Mouse (Mus musculus) effector memory CD4-positive, alpha-beta T cell, adult 7 months (primary cell): ENCODE data around the gene Wfdc9. TPM values are rescaled to one million over a fixed set of nuclear protein-coding genes. Genes with fewer than 3 reads are reported as not detected.

Experiments
- polyA plus RNA-seq: library from polyadenylated mRNA; unstranded; fragments of 100-300 nt; shearing (Covaris generic); gene quantifications from one replicate; pipeline ENCODE4 v1.2.1, GENCODE M21; 2017

The Wfdc9 gene
- polyA plus RNA-seq = not detected

GRCm38 (mm10) chr2:164656483-164656882 is at the start of gene Wfdc9:
Gene Wfdc9 (minus strand): TSS chr2:164656583.

GRCm38 (mm10) chr2:164698201-164698600 is 41.8 kb upstream of the Wfdc9 start, which contains the start of gene Spint4:
Gene Spint4 (plus strand): TSS chr2:164698501.

DNA sequence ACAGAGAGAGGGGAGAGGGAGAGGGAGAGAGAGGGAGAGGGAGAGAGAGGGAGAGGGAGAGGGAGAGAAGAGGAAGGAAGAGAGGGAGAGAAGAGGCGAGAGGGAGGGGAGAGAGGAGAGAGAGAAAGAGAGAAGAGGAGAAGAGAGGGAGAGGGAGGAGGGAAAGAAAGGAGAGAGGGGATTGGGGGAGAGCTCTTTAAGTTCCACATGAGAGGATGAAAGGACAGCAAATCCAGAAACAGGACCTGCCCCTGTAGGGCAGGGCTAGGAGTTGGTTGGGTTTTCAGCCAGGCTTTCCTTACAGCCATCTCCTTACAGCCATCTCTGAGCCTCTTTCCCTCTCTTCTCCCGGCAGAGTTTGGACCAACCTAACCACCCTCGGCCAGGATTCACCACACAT is 28.4 kb upstream of the Wfdc9 start, which contains the start of gene Wfdc13:
Wfdc13 (plus strand) TSS at position 301 of the 400 bp plus-strand sequence.

DNA sequence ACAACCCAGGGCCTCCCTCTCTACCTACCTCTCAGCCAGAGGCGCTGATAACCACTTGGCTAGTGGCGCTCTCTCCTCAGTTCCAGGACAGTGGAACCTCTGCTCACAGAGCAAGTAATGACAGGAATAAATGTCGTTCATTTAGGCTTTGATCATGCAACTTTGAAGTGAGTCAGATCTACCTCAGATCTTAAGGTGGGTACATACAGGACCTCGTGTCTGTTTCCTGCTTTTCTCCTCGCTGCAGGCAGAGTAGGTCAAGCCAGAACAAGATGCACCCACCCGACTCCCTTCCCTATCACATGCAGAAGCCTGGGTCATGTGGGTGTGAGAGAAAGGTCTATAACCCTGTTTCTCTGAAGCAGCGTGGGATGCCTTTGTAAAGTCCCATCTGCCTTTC is 17.6 kb upstream of the Wfdc9 start, which contains the start of gene Wfdc11:
Wfdc11 (minus strand) TSS at position 101 of the 400 bp plus-strand sequence.

GRCm38 (mm10) chr2:164655858-164656257 is 525 bp downstream of the Wfdc9 start, which contains the start of gene Wfdc10:
Gene Wfdc10 (plus strand): TSS chr2:164656046.

DNA sequence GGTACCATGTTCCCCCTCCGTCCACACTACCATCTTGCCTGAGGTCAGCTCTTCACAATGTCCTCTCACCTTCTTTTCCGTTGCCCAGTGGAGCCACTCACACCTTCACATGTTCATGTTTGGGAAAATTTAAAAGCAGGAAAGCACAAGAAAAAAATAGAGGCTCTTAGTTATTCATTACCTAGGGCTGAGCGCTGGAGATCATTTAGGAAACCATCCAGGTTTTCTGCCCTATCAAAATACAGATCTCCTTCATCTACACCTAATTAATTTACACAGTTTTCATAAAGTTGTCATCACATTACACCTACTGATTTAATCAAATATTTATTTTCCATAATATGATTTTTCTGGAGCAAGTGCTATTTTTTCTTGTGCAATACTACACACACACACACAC is 17.7 kb downstream of the Wfdc9 start, which contains the start of gene Wfdc16:
Wfdc16 (minus strand) TSS at position 101 of the 400 bp plus-strand sequence.

DNA sequence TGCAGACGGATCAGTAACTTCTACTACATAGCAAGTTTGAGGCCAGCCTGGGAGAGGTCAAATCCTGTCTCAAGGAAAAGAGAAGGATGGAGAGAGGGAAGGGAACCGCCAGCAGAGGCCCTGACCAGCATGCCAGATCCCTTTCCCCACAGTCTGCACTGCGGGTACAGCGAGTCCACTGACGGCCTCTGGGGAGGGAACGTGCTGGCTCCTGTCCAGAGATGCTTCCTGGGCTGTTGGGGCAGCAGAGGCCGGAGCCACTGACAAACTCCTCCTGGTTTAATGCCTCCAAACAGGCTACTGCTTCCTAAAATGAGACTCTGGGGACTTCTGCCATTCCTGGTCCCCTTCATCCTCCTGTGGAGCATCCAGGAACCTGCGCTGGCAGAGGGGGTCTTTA is 42.9 kb downstream of the Wfdc9 start, which contains the start of the genes Wfdc6b and Wfdc8:
Wfdc6b (plus strand) TSS at position 52 of the 400 bp plus-strand sequence.
Wfdc8 (minus strand) TSS at position 156 of the 400 bp plus-strand sequence.

Other genes starting within 250 kb of the Wfdc9 start
- gene Sdc4, start 212.7 kb downstream of the Wfdc9 start, polyA plus RNA-seq = 0.63 TPM
- 86.9 TPM for gene Sys1, start 199.6 kb downstream of the Wfdc9 start, polyA plus RNA-seq
- 11.7 TPM for gene Gm20458, start 195.6 kb downstream of the Wfdc9 start, polyA plus RNA-seq
- gene Trp53tg5, start 182.9 kb downstream of the Wfdc9 start, polyA plus RNA-seq = 0.41 TPM
- gene Dbndd2, start 170.5 kb downstream of the Wfdc9 start, polyA plus RNA-seq = 1.6 TPM
- 12.8 TPM for gene Pigt, start 159.1 kb downstream of the Wfdc9 start, polyA plus RNA-seq
- gene Wfdc2, start 94.2 kb downstream of the Wfdc9 start, polyA plus RNA-seq = not detected
- gene Spint3, start 83.1 kb downstream of the Wfdc9 start, polyA plus RNA-seq = not detected
- 0.49 TPM for gene Wfdc6a, start 71.1 kb downstream of the Wfdc9 start, polyA plus RNA-seq
- not detected for gene Eppin, start 63.0 kb downstream of the Wfdc9 start, polyA plus RNA-seq
- gene Wfdc6b, start 43.1 kb downstream of the Wfdc9 start, polyA plus RNA-seq = not detected
- not detected for gene Wfdc8, start 43.0 kb downstream of the Wfdc9 start, polyA plus RNA-seq
- not detected for gene Wfdc16, start 17.8 kb downstream of the Wfdc9 start, polyA plus RNA-seq
- gene Wfdc10, start 537 bp downstream of the Wfdc9 start, polyA plus RNA-seq = not detected
- not detected for gene Wfdc11, start 17.5 kb upstream of the Wfdc9 start, polyA plus RNA-seq
- gene Wfdc13, start 28.5 kb upstream of the Wfdc9 start, polyA plus RNA-seq = 1.3 TPM
- gene Spint4, start 41.9 kb upstream of the Wfdc9 start, polyA plus RNA-seq = not detected
- gene Spint5, start 58.7 kb upstream of the Wfdc9 start, polyA plus RNA-seq = not detected
- gene Wfdc3, start 89.3 kb upstream of the Wfdc9 start, polyA plus RNA-seq = 0.34 TPM
- 49.6 TPM for gene Dnttip1, start 89.4 kb upstream of the Wfdc9 start, polyA plus RNA-seq
- gene Ube2c, start 113.3 kb upstream of the Wfdc9 start, polyA plus RNA-seq = 0.96 TPM
- gene Tnnc2, start 123.4 kb upstream of the Wfdc9 start, polyA plus RNA-seq = not detected
- 5.0 TPM for gene Snx21, start 129.2 kb upstream of the Wfdc9 start, polyA plus RNA-seq
- 26.4 TPM for gene Acot8, start 148.3 kb upstream of the Wfdc9 start, polyA plus RNA-seq
- 3.5 TPM for gene Zswim3, start 148.5 kb upstream of the Wfdc9 start, polyA plus RNA-seq
- gene Zswim1, start 166.1 kb upstream of the Wfdc9 start, polyA plus RNA-seq = 15.3 TPM
- gene Spata25, start 172.0 kb upstream of the Wfdc9 start, polyA plus RNA-seq = not detected
- 161 TPM for gene Ctsa, start 176.3 kb upstream of the Wfdc9 start, polyA plus RNA-seq
- 1.0 TPM for gene Neurl2, start 176.9 kb upstream of the Wfdc9 start, polyA plus RNA-seq
- gene Pltp, start 201.1 kb upstream of the Wfdc9 start, polyA plus RNA-seq = 5.1 TPM
- gene Pcif1, start 222.7 kb upstream of the Wfdc9 start, polyA plus RNA-seq = 150 TPM